Mouse (Mus musculus) cerebellum, adult 11 months (tissue): ENCODE measurements around the gene Laptm5.

Experiments used
- DNase-seq: peaks from one replicate; pipeline ENCODE4 v3.0.0; 2022

Laptm5 gene

DNA sequence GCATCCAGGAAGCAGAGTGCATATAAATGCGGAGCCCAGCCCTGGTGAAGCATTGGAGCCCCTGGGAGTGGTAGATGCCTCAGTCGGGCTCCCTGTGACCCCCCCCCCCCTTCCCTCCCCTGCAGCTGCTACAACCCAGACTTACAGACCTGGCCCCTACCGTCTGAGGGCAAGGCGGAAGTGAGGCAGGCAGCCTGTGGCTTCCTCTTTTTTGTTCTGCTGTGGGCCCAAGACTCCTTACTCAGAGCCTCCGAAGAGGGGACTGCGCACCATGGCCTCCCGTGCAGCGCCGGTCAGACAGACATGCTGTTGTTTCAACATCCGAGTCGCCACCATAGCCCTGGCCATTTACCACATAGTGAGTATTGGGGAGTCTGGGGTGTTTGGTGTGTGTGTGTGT, at the start of gene Laptm5:
Gene Laptm5 (plus strand): TSS at position 49 of the 400 bp plus-strand sequence.
- no peak for DNase-seq

DNA sequence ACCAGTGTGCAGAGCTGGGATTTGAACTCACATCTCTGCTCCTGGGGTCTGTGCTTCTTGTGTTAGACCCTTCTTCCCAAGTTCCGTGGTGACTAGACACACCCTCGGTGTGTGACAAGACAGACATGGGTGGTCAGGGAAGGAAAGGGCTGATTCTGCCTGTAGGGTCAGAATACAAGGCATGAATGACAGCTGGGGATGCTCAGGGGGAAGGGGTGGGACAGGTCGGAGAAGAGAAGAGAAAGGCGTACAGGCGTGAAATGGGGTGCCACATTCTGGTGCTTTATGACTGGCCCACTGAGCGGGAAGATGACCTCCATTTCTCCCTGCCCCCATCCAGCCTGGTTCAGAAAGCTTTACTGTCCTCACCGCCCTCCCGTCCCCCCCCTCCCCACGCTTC, 47.5 kb upstream of the Laptm5 start:
- DNase-seq = no peak

DNA sequence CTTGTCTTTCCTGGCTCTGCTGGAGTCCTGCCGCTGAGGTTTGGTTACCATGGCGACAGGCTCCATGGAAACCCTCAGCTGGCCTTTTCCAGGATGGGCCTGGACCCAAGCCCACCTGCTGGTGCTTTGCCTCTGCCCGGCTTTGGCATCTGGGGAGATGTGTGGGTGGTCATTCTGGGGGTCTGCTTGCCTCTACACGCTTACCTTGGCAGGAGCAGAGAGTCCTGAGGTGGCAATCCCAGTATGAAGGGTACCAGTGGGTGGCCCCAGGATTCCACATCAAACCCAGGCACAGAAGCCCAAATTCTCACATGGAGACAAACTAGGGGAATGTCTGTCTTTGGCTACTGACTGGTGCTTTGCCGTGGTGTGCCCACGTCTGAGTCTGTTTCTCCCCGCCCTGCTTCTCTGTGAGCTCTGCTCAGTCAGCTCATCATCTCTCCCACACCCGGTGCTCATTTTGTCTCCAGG, 47.0 kb upstream of the Laptm5 start:
- no peak for DNase-seq

DNA sequence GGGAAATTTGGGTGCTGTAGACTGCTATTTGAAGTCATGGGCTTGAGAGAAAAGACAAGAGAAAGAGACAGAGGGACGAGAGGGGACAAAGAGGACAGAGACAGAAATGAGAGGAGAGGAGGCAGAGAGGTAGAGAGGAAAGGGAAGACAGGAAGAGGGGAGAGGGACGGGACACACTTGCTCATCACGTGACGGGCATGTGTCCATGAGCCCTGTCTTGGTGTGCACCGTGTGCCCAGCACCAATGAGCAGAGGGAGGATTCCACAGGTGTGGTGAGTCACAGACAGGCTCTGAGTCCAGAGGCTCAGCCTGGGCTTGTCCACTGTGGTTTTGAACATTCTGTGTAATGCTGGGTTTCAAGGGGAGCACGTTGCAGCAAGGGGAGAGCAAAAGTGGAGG, 45.0 kb upstream of the Laptm5 start:
- no peak for DNase-seq

DNA sequence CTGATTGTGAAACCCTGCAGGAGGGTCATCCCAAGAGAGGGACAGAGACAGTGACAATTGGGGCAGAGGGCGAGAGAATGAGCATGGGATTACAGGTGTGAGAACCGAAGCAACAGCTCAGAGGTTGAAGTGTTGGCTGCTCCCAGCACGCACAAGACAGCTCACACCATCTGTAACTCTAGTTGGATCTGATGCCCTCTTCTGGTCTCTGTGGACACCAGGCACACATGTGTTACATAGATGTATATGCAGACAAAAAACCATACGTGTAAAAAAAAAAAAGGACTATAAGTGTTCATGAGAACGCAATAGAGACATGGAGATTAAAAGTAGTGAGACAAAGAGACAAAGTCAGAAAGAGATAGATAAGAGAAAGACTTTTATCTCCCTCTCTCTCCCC, 44.1 kb upstream of the Laptm5 start:
- no peak for DNase-seq

DNA sequence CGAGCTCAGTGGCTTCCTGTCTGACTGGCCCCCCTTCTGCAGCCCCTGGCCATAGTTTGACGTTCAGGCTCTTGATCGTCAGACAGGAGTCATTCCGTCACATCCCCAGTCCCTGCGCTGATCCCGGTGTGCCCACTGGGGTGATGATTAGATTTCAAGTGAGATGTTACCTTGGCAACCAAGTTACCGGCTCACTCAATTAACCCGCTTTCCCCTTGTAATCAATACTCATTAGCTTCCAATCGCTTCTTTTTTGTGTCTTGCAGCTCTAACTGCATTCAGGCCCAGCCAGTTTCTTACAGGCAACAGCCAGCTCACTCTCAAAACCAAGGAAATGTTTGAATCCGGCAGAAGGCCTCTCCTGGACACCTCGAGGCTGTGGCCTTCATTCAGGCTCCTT, 40.5 kb upstream of the Laptm5 start:
- DNase-seq = no peak

DNA sequence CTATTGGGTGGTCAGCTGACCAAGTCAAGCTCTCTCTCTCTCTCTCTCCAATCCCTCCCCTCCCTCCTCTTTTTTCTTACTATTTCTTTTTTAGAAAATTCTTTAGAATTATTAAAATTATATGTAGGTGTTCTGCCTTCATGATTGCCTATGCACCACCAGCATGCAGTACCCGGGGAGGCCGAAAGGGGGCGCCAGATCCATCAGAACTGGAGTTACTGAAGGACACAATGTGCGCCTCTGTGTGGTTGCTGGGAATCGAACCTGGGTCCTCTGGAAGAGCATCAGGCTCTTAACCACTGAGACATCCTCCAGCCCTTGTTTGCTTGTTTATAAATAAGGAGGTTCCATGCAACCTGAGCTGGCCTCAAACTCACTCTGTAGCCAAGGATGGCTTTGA, 39.5 kb upstream of the Laptm5 start:
- no peak for DNase-seq

DNA sequence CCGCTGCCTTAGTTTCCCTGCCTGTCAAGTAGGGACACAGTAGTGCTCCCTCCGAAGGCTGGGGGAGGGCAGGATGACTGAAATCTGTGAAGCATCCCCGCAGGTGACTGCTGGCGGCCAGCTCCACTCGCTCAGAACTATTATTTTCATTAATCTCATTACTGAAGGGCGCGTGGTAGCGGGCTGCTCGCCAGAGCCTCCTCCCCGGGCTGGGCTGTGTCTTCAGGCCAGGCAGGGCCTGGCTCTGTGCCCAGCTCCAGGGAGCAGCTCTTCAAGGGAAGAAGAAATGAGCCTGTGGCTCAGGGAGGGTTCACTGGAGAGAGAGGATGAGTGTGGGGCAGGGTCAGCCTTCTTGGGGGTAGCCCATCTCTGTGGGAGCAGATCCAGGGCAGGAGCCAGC, 38.3 kb upstream of the Laptm5 start:
- DNase-seq = peak; percentile 73

DNA sequence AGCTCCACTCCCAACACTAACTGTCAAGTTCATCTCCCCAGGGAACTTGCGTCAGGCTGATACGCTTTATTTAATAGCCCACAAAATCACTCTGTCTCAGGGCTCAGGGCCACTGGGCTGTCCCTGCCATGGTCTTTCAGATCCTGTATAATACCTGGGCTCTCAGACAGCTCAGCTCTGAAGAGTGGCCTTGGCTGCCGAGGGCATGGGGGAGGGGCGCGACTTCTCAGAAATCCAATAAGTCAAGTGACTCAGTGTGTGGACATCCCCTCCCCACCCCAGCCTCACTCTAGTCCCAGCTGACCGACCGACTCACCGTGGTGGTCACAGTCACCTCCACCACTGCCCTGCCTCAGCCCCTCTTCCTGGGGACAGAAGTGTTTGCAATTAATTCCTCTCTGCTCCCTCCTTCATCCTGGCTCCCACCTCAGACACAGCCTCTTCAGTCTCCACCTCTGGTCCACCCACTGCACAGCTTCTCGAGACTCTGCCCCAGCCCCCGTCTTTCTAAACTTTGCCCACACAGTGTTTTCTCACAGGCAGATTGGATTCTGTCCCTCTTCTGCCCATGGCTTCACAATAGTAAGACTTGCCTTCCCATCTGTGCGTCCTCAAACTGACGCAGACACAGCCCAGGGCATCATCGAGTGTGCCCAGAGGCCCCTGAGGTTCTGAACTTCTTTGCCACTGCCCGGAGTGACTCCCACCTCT, 36.8 kb upstream of the Laptm5 start:
- DNase-seq = no peak

DNA sequence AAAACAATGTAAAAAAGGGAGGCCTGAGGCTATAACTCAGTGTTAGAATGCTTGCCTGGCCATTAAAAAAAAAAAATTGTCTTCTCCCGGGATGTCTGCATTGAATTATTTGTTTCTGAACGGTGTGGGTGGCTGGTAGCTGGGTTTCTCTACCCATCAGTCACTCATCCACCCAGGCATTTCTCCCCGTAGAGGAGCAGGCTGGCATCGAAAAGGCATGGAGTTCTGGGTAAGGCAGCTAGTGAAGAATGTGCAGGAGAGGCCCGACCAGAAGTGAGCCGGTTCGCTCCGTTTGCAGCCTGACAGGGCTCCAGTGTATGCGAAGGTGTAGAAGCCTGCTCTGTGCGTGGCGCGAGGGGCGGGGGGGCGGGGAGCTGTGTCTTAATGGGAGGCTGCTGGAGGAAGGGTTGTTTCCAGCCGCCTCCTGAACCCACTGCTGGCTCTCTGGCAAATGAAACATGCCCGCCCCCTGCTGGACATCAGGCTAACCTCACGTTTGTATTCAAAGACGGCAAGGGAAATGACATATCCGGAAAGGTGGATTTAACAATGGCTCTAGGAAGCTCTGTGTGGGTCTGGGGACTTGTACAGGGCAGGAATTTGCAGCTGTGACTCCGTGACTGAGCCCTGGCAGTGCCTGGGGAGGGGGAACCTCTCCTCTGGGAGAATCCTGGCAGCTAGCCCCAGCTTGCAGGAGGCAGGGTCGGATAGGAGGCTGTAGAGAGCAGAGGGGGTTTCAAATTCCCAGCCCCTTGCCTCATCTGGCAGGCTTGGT, 34.5 kb upstream of the Laptm5 start:
- DNase-seq = peak; percentile 87

DNA sequence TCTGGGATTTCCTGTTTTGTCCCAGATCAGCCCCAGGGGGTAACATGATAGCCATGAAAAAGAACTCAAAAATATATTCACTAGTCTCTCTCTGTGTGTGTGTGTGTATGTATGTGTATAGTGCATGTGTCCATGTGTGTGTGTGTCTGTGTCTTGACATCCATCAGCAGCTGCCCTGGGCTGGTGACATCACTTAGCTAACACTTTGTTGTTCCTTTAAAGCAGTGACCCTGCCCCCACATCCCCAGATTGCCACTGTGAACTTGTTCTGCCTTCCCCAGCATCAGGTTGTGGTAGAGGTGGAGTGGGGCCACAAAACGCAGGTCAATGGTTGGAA, 33.9 kb upstream of the Laptm5 start:
- DNase-seq = no peak

DNA sequence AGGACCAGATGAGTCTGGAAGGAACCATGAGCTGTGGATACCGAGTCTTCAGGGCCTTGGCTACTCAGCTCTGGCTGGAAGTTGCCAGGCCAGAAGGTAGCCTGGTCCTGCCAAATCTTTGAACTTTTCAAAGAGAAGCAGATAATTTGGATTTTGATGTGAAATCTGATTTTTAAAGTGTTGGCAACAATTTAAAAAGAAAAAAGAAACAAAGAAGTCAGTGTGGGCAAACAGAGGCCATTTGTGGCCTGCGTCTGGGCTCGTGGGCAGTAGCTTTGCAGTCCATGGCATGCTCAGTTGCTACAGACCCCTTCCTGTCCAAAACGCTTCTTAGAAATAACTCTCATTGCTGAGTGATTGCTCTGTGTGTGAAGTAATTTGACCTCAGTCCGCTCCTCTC, 31.6 kb upstream of the Laptm5 start:
- DNase-seq = no peak

DNA sequence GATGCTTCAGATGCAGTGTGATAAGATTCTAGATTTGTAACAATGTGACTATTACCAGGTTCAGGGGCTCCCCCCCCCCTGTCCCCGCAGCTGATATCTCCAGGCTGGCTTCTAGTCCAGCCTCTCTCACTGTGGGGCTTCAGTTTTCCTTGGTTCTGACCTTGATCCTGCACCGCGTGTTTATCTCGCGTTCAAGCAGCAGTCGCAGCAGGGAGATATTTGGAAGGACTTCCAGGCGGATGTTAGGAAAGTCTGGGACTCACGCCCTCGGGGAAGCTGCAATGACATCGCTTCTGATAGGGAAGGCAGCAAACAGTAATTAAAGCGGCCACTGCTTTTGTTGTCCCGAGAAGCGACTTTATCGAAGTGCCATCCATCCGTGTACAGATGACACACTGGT, 30.2 kb upstream of the Laptm5 start:
- DNase-seq = no peak

DNA sequence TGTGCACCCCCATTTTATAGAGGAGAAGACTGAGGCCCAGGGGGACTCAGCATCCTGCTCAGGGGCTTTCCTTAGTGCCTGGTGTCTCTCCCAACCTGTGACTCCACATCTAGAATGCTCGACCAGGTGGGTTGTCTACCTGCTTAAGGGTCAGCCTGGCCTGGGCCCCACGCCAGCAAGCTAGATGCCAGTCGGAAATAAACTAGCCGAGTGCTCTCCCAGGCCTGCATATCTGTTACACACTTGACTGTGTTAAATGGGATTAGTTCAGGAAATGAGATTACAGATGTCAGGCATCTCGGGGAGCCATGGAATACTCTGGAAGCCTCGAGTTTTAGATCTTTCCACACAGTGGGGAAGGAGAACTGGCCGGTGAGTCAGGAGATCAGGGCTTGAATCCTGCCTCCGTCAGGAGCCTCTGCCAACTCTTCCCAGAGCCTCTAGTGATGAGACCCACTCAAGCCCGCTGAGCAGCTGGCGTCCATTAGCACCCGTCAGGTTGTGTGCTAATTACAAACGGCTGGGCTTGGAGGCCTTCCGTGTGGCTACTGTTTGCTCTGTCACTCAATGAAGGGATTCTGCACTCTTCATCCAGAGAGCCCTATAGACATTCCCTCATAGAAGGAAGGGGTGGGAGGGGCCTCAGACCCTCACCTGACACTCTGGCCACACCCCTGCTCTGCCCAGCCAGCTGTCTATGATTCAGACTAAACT, 28.9 kb upstream of the Laptm5 start:
- no peak for DNase-seq

DNA sequence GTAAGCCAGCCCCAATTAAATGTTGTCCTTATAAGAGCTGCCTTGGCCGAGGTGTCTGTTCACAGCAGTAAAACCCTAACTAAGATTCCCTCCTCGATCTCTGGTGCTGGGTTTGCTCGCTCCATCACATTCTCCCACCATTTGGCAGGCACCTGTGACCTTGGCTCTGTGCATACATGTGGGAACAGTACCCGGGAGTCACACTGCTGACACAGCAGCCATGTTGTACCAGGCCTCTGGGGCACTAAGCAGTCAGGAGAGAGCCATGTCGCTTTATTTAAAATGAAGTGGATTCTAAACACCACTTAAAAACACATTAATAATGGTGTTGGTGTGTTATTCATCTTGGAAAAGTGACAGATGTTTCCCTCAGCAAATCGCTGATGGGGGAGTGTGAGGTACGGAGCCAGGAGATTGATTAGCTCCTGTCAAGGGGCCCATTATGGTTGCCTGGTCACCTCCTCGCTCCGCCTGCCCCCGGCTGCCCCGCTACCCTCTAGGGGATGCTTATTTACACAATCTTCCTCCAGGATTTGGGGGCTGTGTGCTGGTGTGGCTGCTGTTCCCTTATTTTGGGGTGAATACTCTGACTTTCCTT, 25.7 kb upstream of the Laptm5 start:
- no peak for DNase-seq

DNA sequence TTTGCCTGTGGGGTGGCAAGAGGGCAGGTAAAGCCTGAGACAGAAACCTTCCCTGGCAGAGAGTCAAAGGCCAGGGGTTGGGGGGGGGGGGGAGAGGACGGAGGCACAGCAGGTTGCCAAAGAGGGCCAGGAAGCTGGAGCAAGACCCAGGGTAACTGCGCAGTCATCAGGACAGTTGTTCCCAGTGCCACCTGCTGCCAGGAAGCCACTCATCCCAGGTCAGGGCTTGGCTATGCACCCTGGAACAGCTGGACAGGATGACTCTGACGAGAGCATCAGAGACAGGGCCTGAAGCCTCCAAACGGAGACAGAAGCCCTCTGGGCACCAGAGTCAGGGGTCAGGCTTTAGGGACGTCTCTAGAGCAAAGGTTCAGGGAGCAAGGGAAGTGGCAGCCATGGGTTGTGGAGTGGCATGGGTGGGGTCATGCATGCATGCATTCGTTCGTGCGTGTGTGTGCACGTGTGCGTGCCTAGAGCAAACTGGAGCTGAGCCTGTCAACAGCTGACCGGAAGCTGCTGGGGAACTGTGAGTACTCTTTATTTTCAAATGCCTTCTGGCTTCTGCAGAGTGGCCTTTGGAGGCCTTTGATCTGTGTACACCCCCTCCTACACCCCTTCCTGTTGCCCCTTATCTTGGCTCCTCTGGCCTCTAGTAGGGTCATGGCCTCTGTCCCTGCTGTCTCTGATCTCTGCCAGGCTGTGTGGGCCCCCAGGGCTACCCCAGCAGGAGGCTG, 23.0 kb upstream of the Laptm5 start:
- DNase-seq = no peak

DNA sequence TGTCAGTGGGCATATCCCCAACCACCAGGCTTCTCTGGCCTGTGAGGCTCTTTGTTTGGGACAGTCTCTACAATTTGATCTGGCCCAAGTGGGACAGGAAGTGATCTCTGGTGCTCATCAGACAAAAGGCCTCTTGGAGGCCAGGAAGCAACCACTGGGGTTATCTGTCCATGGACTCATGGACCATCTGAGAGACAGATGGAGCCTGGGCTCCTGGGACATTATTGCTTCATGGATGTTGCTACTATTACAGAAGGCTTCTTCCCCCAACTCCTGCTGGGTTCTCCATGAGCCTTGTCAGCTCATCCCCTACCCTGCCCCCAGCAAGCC, 22.4 kb upstream of the Laptm5 start:
- DNase-seq = no peak

DNA sequence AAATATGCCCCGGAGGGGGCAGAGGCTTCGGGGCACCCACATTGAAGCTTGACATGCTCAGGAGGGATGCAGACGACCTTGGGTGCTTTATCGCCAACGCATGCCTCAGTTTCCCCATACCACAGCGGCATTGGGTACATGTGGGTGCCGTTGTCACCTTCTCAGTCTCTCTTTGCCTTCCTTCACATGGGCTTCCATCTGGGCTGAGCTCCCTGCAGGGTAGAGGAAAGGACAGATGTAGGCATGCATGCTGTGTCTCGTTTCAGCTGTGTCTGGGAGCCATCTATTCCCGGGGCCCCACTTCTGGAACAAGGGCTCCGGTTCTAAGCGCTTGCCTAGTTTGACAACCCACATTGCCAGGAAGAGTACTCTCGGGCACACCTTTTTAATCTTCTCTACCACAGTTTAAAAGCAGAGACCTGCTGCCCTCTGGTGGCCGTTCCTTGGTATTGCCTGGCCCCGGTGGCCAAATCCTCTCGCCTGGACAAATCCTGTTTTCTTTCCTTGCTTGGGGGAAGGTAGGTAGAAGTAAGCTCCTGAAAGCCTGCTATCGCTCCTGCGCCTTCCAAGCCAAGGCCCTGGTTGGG, 20.8 kb upstream of the Laptm5 start:
- DNase-seq = peak; percentile 76

DNA sequence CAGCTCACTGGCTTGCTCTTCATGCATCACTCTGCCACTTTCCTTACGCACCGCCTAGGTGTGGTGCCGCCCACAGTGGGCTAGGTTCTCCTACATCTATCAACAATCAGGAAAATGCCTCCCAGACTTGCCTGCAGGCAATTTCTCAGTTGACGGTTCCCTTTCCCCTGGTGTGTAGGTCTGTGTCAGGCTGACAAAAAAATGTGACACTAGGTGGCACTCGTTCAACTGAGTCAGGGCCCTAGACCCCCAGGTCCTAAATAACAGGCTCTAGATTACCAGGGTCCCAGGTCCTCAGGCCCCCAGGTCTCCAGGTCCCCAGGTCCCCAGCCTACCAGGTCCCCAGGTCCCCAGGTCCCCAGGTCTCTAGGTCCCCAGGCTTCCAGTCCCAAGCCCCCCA, 19.2 kb upstream of the Laptm5 start:
- DNase-seq = no peak

DNA sequence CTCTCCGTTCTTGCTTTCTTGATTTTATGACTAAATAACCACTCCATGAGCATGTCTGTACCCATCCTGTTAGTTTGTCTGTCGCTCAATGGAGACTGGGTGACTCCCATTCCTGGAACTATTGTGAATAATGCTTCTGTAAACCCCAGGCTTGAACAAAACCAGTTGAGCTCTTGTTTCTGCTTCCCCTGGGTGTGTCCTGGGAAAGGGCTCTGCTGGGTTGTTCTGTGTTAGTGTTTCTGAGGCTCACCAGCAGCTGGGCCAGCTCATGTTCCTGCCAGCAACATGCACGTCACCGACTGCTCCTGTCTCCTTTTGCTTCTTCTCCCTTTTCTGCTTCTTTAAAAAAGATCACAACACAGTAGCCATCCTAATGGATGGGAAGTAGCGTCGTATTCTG, 17.2 kb upstream of the Laptm5 start:
- no peak for DNase-seq

DNA sequence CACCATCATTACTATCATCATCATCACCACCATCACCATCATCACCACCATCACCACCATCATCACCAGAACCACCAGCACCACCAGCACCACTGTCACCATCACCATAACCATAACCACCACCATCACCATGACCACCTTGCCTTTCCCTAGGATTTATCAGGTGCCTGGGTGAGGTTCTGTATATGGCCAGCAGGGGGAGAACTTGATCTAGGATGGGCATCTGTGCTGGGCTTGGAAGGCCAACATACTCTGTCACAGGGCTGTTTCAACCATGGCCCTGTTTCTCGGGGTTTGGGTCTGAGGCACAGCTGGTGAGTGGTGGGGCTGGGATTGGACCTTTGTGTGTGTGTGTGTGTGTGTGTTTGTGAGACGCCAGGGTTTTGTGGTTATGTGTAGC, 16.6 kb upstream of the Laptm5 start:
- no peak for DNase-seq

DNA sequence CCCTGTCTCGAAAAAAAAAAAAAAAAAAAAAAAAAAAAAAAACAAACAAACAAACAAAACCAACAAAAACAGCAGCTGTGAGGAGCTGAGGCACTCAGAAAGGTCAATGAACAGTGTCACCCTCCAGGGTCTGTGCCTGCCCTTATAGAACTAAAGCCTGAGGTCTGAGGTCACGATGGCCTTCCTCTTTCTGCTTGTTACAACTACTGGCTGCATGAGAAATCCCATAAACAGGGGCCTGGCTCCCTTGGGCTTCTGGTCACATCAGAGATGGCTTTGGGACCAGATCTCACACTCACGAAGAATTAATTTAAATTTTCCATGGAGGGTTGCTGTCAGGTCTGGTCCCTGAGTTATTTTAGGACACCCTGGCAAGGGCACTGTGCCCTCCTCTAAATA, 13.5 kb upstream of the Laptm5 start:
- no peak for DNase-seq
